Mouse (Mus musculus) heart, postnatal 25 days (tissue): Measurements from ENCODE around the gene Kiss1r. TPM values are rescaled to one million over a fixed set of nuclear protein-coding genes. Genes with fewer than 3 reads are reported as not detected.
"Not testable (repeated sequence)": the region's sequence is repeated elsewhere in the genome, so short reads cannot be mapped to it uniquely, and the experiment has no call there.

ENCODE experiments used
- DNase-seq: peaks from one replicate; pipeline ENCODE4 v3.0.0; 2022; ENCODE audit warnings: low spot score
- intact Hi-C: fragments of 180-260 bp; cut with DNase I; formaldehyde crosslinking; loops from one replicate; pipeline ENCODE4 v1.15.1; 2025
- total RNA-seq, 2 experiments: library from RNA; stranded (reverse); gene quantifications; 2 replicates each; pipeline ENCODE4 v1.2.3; 2021

Kiss1r gene
- total RNA-seq, 2 experiments from 2014 or later, result 0.14 to 0.18 TPM

DNA sequence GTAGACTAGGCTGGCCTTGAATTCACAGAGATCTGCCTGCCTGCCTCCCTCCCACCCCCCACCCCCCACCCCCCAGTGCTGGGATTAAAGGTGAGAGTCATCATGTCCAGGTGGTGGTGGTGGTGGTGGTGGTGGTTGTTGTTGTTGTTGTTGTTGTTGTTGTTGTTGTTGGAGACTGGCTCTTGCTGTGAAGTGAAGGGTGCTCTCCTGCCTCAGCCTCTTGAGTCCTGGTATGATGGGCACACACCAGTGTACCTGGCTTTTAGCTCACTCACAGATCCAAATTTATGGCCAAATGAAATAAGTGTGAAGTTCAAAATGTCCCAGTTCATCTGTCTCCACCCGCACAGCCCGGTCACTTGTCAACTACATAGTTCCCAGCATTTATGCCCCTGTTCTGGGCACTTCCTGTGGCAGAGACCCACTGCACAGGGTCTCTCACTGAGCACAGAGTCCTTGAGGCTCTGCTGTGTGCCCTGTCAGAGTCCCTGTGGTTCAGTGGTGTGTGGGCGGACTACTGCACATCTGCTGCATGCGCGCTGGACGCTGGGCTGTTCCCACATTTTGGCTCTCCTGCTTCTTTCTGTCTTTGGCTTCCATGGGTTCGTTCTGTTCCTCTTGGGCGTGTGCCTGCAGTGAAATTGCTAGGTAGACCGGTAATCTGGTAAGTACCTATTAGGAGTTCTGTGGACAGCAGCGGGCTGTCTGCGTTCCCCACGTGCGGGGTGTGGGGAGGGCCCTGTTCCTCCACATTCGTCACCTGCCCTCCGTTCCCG is 18.2 kb downstream of the Kiss1r start:
- no peak for DNase-seq

DNA sequence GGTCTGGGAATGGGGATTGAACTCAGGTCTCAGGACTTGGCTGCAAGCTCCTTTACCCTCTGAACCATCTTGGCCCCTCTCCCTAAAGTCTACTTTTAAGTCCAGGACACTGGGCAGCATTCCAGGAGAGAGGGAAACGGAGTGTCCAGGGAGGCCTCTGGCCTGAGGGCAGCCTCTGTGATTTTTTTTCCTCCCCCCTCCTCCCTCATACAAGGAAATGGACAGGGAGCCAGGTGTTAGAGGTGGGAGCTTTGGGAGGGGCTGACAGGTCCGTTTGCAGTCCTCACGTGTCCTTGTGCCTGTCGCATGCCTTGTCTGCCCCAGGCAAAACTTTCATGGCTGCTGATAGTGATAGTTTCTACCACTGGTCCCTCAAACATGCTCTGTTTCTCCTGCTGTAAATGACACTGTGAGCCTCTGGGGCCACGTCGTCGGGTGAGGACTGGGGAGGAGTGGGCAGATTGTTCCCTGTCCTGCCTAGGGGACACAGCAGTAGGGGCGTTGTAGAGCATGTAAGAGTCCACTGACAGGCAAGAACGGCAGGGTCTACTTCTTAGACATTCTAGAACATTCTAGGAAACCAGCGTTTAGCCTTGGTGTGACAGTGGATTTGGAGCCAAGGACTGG is 19.6 kb downstream of the Kiss1r start:
- intact Hi-C loops, result no loop called here
- no peak for DNase-seq

More for the DNA sequence above, 18.2 kb downstream of the Kiss1r start:
- intact Hi-C loops, result no loop called here

DNA sequence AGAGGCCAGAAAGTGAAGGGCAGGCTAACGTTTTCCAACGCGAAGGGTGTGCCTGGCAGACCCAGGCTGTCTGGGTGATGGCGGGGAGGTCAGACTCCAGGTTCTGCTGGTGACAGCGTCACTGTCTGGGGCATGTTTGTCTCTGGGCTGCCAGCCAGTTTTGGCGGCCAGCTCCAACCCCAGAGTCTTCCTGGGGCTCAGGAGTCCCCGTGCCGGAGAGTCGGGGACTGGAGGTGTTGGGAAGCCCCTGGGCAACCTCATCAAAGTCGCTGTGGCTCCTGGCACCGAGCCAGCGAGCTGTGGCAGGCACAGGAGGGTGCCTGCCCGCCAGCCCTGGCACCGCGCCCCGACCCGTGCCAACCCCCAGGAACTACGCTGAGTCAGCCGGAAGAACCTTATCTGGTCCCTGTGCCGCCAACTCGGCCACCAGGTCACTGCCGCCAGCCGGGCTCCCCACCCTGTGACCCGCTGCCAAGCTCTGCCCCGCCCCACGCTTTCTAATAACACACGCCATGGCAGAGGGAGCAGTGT is 20.2 kb downstream of the Kiss1r start:
- intact Hi-C loops, result no loop called here
- DNase-seq, result peak; percentile 63

DNA sequence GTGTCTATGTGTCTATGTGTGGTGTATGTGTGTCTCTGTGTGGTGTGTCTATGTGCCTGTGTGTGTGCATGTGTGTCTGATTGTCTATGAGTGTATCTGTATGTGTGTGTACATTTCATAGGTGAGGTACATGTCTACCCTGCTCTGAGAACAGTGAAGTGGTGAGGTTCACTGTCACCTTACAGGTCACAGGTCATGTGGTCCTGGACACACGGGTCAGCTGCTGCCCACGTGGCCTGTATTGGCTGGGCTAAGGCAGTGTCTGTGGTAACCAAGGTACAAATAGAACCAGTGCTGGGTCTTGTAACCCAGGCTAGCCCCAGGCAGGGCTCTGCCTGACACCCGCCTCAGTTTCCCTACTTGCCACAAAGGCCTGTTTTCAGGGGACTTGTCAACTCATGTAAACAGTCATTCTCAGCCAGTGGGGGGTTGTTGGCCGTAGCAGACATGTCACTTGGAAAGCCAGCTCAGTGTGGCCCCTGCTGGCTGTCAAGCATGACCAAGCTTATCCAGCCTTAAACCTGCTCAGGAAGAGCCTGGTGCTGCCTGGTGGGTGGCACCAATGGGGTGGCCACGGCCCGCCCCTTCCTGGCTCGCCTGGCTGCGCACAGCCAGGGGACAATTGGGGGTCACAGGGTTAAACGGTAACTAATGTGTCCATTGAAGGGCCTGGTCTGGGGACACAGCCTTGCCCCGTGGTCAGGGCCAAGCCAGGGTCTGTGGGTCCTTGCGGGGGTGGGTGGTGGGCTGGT is 21.2 kb downstream of the Kiss1r start:
- intact Hi-C loops, result no loop called here
- DNase-seq, result no peak

DNA sequence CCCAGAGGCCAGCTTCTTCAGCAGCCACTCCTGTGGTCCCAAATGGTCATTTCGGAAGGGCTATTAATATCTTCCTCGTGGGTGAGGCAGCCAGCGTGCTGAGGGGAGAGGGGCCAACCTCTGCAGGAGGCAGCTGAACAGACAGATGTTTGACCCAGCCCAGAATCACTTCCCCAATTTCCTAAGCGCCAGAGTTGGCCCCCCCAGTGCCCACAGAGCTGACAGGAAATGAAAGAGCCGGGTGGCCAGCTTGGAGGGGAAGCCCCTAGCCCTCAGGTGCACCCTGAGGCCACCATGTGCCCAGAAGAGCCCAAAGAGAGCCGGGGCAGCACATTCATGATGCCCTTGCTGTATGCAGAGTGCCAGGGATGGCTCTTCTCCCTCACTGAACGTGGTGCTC is 24.0 kb downstream of the Kiss1r start:
- intact Hi-C loops, result no loop called here
- peak; percentile 39 for DNase-seq

DNA sequence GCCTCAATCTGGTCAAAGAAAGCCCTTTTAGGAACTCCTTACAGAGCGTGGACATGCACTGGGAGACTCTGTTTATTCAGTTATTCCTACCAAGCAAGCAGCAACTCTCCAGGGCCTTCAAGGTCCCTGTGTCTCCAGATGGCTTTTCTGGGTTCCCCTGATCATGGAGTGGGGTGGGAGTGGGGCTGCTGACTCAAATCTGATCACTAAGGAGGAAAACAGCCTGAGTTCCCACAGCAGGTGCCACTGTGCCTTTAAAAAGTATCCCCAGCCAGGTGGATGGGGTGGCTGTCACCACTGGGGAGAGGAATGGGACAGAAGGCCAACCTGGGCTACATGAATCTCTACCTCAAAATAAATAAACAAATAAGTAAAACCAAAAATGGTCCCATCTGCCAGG is 26.2 kb downstream of the Kiss1r start:
- intact Hi-C loops, result no loop called here
- DNase-seq, result no peak

DNA sequence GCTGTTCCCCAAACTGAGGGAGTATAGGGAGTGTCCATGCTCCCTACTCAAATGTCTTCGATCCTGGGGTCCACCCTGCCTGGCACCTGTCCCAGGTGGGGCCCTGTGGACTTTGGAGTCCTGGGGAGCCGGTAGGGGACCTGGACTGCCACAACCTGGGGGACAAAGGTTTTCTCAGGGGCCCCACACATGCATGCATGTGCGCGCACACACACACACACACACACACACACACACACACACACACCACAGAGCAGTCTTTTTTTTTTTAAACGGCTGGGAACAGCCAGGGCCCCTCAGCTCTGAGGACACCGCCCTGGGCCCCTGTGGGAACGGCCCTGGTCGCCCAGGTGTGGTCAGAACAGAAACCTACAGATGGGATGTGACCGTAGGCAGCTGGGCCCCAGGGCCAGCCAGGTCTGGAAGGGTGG is 26.7 kb downstream of the Kiss1r start:
- intact Hi-C loops, result no loop called here
- no peak for DNase-seq

DNA sequence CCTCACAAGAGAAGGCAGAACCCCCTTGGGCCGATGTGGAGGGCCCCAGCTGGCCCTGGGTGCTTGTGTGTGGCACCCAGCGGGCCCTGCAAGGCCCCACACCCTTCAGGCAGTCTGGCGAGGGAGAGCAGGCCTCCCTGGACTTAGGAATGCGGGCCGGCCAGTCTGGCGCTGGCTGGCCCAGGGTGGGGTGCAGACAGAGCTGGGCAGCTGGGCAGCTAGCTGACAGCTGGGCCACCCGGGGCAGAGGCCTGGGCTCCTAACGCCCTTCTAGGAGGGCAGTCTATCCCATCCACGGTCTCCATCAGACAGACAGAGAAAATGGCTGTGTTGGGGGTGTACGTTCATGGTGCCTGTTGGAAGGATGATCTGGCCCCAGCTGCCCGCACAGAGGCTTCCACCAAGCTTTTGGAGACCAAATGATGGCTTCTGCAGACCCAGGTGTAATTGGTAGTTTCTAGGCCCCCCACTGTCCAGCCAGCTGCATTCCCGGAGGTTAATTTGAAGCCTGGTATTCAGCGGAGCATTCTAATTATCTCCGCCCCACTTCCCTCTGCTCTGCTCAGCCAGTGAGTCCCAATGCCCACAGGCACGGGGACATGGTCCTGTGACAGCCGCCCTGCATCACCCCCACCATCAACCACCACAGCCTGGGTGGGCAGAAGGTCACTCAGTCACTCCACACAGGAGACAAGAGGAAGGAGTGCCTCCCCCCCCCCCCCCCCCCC is 28.9 kb downstream of the Kiss1r start:
- intact Hi-C loops, result no loop called here
- DNase-seq, result no peak

DNA sequence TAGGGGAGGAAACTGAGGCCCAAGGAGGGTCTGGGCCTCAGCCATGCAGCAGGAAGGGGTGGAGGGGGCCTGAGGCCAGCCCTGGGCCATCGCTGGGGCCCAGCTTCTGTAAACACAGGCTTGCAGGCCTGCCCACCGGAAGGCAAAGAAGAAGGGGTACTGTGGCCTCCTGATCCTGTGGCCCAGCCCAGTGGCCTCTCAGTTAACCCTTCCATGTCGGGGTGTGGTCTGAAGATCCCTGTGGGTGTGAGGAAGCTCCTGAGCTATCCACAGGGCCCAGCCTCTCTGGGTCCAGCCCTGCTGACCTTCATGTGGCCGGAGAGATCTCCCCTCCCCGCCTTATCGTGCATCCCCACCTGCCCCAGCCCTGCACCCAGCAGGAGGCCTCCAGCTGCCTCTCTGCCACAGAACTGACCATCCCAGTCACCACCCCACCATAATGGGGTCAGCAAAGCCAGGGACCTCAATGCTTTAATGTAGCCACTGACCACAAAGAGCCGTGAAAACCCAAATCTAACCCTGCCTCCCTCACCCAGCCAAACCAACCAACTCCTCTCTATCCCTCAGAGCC is 30.1 kb downstream of the Kiss1r start:
- intact Hi-C loops, result no loop called here
- no peak for DNase-seq

DNA sequence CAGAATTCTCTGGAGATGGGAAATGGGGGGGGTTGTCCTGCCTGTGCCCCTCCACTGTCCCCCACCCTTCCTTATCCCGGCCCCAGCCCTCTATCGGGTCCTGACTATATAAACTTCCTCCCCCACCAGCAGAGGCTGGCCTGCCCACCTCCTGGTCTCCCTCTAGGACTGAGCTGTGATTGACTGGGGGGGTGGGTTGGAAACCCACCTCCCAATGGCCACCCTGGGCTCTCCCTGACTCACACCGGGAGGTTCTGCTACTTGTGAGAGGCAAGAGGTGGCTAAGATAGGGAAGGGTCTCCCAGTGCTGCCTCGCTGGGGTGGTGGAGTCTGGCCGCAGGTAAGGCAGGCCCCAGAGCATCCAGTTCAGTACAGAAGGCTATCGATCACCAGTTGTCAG is 30.7 kb downstream of the Kiss1r start:
- intact Hi-C loops, result no loop called here
- DNase-seq, result no peak

DNA sequence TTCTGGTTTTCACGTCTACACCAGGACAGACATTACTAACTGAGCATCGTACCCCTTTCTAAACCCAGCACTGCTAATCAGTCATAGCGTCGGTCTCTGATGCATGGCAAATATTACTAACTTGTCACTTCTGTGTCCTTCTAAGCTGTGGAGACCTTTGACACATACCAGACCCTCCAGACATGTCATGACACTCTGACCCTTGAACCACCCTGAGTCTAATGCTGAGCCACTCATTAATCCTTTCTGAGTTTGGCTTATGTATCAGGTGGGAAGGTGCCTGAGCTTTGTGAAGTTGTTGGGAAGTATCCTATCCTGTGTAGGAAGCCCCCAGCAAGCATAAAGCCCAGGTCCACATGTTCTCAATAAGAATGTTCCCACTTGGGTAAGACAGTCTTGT is 33.1 kb downstream of the Kiss1r start:
- intact Hi-C loops, result no loop called here
- DNase-seq, result no peak

DNA sequence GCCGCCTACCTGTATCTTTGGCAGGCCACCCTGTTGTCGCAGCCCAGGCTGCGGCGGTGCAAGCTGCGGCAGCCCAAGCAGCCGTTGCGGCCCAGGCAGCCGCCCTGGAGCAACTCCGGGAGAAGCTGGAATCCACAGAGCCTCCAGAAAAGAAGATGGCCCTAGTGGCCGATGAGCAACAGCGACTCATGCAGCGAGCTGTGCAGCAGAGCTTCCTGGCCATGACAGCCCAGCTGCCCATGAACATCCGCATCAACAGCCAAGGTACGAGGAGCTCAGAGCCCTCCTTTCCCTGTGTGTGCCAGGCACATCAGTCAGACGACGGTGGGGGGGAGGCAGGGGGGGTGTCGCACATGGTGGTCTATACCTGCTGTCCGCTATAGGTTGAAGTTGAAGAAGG is 33.9 kb downstream of the Kiss1r start:
- DNase-seq, result no peak
- intact Hi-C loops, result no loop called here

DNA sequence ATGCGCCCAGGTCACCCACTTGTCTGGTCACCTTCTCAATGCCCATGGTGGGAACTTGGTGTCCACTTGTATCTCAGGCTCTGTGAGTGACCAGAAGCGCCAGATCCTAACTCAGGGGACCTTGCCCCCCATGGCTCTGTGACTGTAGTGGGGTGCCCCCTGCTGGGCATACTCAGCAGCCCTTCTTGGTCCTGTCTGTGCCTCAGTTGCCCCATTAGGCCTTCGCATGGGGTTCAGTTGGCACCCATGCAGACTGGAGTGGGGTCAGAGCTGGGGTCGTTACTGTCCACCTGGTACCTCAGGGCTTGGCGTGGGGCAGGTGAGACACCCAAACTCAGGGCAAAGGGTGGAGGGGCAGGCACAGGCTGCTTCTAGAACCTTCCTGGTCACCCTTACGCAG is 37.2 kb downstream of the Kiss1r start:
- intact Hi-C loops, result loop anchor here (2.0 kb wide), 1 partner anchor 61 kb away; no protein-coding TSS in a partner anchor
- no peak for DNase-seq

DNA sequence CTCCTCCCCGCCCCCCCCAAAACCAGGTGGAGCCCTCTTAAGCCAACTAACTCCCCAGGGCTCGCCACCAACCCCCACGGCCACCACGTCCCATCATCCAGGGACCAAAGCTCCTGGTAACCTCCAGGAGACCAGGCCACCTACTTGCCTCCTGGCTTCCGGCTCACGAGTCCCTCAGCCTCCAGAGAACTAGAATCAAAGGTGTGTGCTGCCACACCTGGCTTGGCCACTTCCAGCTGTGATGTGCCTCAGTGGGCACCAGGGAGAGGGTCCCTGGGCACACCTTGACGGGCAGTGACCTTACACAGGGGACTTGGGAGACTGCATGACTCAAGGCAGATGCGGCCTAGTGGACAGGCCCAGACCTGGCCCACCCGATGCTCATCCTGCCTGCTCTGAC is 38.9 kb downstream of the Kiss1r start:
- intact Hi-C loops, result loop anchor here (2.0 kb wide), 2 partner anchors 63 to 121 kb away; no protein-coding TSS in a partner anchor
- no peak for DNase-seq

DNA sequence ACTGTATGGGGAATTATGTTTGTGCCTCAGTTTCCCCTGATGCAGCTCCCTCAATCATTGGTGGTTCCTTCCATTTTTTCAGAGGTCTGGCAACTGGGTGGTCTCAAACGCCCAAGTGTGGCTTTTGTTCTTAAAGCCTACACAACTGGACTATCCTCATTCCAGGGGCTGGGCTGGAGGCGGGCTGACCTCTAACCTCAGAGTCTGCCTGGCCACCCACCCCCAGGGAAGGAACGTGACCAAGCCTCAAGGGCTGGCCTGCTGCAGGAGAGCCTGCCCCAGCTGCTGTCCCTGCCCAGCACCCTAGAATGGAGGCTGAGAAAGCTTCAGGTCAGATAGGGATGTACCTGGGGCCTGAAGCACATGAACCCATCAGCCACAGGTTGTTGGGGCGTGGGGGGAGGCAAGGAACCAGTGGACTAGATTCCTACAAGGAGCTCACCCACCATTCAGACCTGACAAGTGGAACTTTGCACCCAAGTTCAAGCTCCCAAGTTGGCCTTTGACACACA is 39.9 kb downstream of the Kiss1r start:
- intact Hi-C loops, result loop anchor here (2.0 kb wide), 1 partner anchor 122 kb away; no protein-coding TSS in a partner anchor

DNA sequence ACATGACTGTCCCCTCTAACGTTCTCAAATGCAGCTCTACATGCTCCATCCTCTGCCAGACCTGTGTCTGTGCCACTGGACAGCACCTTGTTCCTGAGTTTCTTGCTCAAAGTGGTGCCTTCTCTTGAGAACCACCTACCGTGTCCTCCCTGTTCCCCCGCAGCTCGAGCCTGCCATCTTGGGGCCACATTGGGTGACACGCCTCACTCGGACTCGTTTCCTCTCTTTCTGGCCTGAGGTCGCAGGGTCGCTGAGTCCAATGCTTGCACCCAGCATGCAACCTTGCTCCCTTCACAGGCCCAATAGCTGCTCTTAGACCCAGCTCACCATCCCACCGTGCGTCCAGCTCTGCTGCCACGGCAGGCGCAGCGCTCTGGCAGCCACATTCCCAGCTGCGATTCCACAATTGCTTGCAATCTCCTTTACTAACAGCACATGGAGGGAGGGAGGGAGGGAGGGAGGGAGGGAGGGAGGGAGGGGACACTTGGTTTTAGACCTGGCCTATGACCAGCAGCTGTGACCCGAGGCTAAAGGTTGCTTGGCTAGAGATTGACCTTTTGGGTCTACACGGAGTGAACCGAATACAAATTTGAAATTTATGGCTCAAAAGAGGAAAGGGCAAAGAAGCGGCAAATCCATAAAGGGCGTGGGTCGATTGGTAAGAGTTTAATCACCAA is 41.5 kb downstream of the Kiss1r start:
- DNase-seq, result peak; percentile 59
- intact Hi-C loops, result loop anchor here (1.0 kb wide), 1 partner anchor 33 kb away; no protein-coding TSS in a partner anchor

More for the DNA sequence above, 39.9 kb downstream of the Kiss1r start:
- no peak for DNase-seq

DNA sequence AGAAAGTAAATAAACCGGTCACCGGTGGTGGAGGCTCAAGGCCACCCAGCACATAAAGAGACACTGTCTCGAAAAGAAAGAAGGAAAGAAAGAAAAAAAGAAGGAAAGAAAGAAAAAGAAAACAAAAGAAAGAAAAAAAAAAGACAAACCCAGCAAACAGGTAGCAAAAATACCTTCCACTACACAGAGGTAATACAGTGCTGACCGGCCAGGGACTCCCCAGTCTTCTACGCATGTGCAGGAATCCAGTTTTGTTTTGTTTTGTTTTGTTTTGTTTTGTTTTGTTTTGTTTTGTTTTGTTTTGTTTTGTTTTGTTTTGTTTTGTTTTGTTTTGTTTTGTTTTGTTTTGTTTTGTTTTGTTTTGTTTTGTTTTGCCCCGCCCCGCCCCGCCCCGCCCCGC is 42.6 kb downstream of the Kiss1r start:
- intact Hi-C loops, DNase-seq: not testable (repeated sequence)

DNA sequence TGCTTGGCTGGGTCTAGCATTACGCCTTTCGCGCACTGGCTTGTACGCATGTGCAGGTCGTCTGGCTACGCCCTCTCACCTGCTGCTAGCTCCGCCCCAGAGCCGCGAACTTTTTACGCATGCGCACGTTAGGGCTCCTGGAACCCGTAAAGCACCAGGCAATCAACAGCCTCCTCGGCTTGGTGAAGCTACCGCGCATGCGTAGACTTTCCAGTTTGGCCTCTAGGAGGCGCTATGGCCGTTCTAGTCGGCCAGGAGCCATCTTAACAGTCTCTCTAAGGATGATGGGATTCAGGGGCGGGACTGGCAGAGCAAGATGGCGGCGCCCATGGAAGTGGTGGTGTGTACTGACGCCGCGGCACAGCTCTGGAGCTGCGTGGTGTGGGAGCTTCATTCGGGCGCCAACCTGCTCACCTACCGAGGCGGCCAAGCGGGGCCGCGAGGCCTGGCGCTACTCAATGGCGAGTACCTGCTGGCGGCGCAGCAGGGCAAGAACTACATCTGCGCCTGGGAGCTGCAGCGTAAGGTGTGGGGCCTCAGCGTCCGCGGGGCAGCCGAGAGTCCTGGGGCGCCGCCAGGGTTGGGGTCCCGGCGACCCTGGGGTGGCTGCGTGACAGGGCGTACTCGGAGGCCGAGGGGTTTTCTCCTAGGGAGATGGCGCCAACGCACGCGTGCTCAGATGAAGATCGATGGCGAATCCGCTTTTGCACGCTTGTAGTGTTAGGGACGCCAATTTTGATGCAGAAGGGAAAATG is 43.3 kb downstream of the Kiss1r start, which contains the start of gene Wdr18:
TSS of gene Wdr18 (plus strand) at position 306 of the 755 bp plus-strand sequence.
- peak; percentile 99 for DNase-seq
- intact Hi-C loops, result loop anchor here (1.0 kb wide), 1 partner anchor 23 kb away; no protein-coding TSS in a partner anchor
